Mouse (Mus musculus): ENCODE data around the gene Fndc1.

- TF ChIP-seq CTCF (IDR thresholded peaks at IDR 0.05; ENCODE audit: low read depth, low read length): no peak
- TF ChIP-seq POLR2A (IDR thresholded peaks at IDR 0.05; ENCODE audit: extremely low read depth, insufficient read depth, low read length): no peak
Observed at GRCm38 (mm10) chr17:7755001-7755400, 72.1 kb downstream of the Fndc1 start.

Measured in liver, adult 2 months (tissue).